Mouse (Mus musculus): ENCODE measurements around the gene Bcat1. TPM values are rescaled to one million over a fixed set of nuclear protein-coding genes. Genes with fewer than 3 reads are reported as not detected.

Gene Bcat1
- total RNA-seq, 4 experiments from 2014 or later, result 0.34 to 1.6 (median 1.0) TPM

DNA sequence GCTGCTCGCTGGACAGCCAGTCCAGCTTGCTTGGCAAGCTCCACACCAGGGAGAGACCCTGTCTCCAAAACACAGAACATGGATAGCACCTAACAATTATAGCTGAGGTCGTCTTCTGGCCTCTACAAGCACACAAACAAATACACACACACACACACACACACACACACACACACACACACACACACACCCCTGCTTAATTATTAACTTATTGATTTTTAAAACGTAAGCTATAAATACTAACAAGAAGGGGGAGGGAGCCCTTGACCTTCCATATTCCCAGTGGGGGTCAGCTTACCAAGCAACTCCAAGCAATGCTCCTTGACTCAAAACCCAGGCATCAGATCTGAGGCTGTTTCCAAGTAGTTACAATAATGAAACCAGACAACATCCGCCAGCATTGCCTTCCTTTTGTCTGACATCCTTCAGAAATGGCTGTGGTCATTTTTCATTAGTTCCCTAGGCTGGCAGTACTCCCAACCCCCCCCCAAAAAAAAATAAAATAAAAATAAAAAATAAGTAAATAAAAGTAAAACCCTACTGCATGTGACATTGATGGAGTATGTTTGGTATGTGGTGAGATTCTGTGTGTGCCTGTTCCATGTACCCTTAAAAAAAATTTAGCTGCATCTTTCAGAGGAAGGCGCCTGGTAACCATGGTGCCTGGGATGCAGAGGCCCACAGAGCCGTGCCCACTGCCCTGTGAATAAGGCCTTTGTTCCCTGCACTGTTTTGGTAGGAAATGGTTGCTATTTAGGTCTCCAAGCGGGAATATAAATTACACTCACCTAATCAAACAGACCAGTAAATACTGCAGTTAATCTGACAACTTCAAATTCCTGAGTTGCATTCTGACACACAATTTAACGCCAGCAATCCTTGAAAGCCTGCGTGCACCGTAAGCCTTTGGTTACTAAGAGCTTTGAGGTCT, 131.3 kb downstream of the Bcat1 start:
- no peak for DNase-seq (ENCODE audit: low spot score)

Other genes with a start within 250 kb of the Bcat1 start
- gene Lrmp, start 39.5 kb upstream of the Bcat1 start, total RNA-seq (2022), result 1 to 10 TPM; 1.1 to 3.3 (median 1.2) TPM
- 1 to 10 TPM; 1.0 to 1.8 (median 1.6) TPM for gene Casc1, start 134.8 kb upstream of the Bcat1 start, total RNA-seq (2022)
- 100 to 1,000 TPM; 102 to 139 (median 118) TPM for gene Etfrf1, start 134.9 kb upstream of the Bcat1 start, total RNA-seq (2022)
- gene Kras, start 174.1 kb upstream of the Bcat1 start, total RNA-seq (2022), result 10 to 100 TPM; 25.1 to 35.9 (median 30.6) TPM

All from heart, adult 8-10 months (tissue).